Mouse (Mus musculus): ENCODE measurements around the gene Pald1.

Gene Pald1

GRCm38 (mm10) chr10:61402911-61403310 lies 19.6 kb upstream of the Pald1 start:
- no peak for DNase-seq (ENCODE audit: low spot score in 2 of 2)

DNA sequence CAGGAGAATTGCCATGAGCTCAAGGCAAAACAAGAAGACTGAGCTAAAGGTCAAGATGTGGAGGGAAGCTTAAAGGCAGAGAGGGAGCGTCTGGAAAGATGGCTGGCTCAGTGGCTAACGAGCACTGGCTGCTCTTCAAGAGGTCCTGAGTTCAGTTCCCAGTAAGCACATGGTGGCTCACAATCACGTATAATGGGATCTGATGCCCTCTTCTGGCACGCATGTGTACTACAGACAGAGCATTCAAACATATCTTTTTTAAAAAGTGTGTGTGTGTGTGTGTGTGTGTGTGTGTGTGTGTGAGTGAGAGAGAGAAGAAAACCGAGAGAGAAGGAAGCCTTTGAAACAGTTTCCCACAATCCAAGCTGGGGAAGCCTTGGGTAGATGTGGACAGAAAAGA lies 19.1 kb upstream of the Pald1 start:
- DNase-seq (ENCODE audit: low spot score in 2 of 2): no peak

DNA sequence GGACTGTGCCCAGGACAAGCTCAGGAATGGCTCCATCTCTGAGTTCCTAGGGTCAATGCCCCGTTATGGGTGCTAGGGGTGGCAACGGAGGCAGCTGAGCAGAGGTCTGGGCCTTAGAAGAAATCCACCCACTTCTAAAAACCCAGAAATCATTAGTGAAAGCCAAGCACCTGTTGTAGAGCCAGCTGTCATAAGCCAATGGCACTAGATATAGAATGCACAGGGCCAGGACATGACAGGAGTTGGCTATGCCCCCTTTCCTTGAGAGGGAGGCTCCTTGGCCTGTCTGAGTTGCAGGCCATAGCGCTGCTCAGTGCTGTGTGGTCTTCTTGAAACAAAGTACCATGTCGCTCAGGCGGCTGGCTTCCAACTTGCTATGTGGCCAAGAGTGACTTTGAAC lies 17.1 kb upstream of the Pald1 start:
- no peak for DNase-seq (ENCODE audit: low spot score in 2 of 2)

DNA sequence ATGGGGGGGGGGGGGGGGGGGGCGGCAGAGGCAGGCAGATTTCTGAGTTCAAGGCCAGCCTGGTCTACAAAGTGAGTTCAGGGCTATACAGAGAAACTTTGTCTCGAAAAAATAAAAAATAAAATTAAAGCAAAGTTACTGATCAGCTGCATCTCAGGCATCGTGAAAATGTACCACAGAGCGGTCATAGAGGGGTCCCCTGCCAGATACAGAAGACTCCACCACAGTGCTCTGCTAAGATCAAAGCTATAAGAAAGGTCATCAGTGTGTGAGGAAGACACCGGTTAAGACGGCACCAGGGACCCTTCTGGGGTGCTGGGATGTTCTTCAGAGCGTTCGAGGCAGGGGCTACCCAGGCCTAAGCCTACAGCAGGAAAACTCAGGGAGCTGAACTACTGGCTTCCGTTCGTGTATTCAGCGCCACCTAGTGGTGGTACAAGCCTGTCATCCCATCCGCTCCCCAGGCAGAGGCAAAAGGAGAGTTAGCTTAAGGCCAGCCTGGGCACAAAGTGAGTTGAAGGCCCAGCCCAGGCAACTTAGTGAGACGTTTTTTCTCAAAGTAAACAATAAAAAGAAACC lies 15.9 kb upstream of the Pald1 start:
- DNase-seq (ENCODE audit: low spot score in 2 of 2): peak in 1 of 2 experiments; percentile 55

DNA sequence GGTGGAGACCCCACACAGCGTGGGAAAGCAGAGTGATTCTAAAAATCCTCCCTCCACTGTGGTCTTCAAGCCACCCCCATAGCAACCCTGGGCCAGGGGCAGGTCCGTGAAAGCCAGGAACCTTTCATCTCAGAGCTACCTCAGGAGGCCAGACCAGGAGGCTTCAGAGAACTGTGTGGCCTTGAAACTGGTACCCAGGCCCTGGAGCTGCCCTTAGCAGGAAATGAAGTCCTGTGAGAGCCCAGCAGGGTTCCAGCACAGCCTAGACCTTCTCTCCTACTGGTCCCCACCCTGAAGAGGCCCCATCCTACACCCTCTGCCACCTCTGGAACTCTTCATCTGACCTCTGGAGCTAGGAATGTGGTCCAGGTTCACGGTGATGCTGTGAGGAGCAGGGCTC lies 14.8 kb upstream of the Pald1 start:
- no peak for DNase-seq (ENCODE audit: low spot score in 2 of 2)

- DNase-seq (ENCODE audit: low spot score in 2 of 2): no peak
Measured at GRCm38 (mm10) chr10:61394476-61395136, 11.3 kb upstream of the Pald1 start.

- DNase-seq (ENCODE audit: low spot score in 2 of 2): no peak
Measured at GRCm38 (mm10) chr10:61392584-61392983, 9.3 kb upstream of the Pald1 start.

- DNase-seq (ENCODE audit: low spot score in 2 of 2): no peak
Measured at GRCm38 (mm10) chr10:61390148-61390547, 6.8 kb upstream of the Pald1 start.

DNA sequence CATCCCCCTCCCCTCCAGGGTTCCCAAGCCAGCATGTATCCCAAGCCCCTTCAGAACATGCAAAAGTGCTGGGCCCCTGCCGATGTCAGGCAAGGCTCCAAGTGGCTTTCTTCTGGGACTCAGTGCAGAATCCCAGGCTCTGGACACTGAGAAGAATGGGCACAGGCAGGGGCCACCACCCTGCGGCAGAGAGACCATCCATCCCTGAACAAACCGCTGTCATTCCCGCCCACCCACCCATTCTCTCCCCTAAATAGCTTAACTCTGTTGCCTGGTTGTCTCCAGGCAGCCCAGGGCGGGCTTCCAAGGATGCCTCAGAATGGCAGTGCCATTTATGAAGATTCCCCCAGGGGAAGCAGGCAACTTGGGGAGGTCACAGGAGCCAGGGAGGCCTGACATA lies 5.7 kb upstream of the Pald1 start:
- no peak for DNase-seq (ENCODE audit: low spot score in 2 of 2)

DNA sequence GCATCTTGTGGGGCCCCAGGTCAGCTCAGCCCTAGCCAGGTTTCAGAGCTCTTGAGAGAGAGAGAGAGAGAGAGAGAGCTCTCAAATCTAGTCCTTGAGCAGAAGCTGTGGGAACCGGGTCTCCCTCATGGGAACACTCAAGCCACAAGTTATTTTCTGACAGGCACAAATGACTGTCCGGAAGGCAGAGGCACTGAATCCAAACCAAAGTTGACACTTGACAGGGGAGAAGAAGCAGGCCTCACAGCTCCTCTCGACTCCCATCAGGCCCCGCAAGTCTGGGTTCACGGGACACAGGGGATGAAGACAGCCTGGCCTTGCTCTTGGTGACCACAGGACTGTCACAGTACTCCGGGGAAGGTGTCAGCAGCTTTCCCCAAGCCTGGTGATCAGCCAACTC lies 3.0 kb upstream of the Pald1 start:
- no peak for DNase-seq (ENCODE audit: low spot score in 2 of 2)

GRCm38 (mm10) chr10:61385174-61385573 lies 1.8 kb upstream of the Pald1 start:
- DNase-seq (ENCODE audit: low spot score in 2 of 2): no peak

GRCm38 (mm10) chr10:61383715-61384047 lies 351 bp upstream of the Pald1 start:
- no peak for DNase-seq (ENCODE audit: low spot score in 2 of 2)

GRCm38 (mm10) chr10:61382281-61382731 lies 1.0 kb downstream of the Pald1 start:
- DNase-seq (ENCODE audit: low spot score in 2 of 2): peak in 1 of 2 experiments; percentile 17

DNA sequence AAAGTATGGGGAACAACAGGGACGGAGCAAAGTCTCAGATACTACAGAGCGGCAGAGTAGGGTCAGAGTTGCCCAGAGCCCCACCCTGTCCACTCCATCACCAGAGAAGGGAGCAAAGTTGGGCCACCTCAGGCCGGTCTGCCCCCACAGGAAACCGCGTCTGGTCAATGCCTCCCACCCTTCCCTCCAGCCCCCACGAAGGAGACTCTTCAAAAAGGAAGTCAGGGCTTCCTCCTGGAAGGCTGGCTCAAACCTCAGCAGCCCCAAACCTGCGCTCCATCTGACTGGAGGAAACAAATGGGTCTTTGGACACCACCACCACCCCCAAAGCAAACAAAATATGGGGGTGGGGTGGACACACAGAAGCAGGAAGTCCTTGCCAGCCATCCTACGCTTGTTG lies 1.5 kb downstream of the Pald1 start:
- DNase-seq (ENCODE audit: low spot score in 2 of 2): no peak

DNA sequence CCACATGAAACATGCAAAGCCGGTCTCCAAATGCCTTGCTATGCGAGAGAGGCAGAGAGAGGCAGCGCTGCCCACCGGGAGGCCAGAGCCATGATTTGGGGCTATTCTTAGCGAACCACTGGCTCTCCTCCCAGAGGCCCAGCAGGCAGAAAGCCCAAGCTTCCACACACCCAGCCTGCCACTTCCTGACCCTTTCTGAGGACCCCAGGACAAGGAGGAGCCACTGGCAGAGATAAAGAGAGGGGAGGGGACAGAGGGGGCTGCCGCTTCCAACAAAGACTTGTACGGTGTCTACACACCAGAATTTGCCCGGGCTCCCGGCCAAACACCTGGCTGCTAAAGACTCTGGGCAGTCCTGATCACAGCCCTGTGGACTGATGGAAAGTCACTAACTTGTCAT lies 3.1 kb downstream of the Pald1 start:
- no peak for DNase-seq (ENCODE audit: low spot score in 2 of 2)

DNA sequence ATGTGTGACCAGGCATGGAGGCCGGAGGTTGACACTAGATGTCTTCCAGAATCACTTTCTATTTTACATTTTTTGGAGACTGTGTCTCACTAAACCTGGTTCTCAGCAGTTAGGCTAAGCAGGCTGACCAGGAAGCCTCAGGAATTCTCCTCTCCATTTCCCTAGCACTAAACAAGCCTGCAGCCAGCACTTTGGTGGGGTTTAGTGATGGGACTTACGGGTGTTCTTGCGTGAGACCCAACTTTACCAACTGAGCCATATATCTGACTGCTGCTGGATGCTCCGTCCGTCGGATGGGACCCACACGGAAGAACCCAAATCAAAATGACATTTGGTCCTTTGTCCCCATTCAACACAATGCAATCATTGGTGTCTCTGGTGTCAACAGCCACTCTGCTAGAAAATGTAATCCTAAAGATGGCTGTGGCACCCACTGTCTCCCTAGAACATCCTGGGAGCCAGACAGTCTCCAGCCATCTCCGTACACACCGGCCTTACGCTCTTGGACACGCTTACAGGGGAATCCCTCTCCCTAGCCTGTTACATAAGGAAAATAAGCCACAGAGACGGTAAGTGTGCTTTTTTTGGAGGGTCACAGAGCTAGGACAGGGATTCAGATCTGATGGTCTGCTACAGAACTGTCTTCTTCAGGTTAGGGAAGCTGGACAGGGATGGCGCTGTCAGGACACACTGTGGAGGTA lies 3.8 kb downstream of the Pald1 start:
- no peak for DNase-seq (ENCODE audit: low spot score in 2 of 2)

DNA sequence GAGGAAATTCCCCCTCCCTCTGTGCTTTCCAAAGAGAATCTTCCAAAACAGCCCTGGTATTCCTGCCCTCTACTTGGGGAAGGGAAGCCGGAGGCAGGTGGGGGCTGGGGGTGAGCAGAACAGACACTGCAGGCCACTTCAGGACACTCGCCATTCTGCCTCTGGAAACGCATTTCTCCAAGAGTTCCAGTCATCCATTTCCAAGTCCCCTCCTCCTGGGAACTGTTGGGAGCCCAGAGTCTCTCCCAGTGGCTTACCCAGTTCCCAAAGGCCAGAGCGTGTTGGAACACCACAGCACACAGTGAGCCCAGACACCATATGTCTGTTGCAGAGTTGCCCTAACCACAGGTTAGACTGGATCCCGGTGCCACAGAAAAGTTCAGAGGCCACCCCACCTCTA lies 4.6 kb downstream of the Pald1 start:
- DNase-seq (ENCODE audit: low spot score in 2 of 2): no peak

DNA sequence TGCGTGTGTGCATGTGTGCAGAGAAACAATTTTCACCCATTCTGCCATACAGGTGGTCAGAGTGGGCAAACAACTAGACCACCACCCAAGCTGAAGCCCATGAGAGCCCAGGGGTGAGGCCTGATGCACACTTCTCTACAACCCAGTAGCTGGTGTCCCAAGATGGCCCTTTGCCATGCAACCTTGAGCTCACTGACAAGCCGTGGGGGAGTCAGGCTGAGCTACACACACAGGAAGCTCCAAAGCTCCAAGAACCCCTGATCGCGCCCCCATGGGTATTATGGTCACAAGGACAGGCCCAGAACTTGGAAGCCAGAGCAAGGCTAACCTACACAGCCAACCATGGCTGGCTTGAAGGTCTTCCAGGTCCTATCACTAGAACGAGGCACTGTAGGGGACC lies 5.3 kb downstream of the Pald1 start:
- no peak for DNase-seq (ENCODE audit: low spot score in 2 of 2)

- DNase-seq (ENCODE audit: low spot score in 2 of 2): no peak
Measured at GRCm38 (mm10) chr10:61374771-61375481, 8.4 kb downstream of the Pald1 start.

- no peak for DNase-seq (ENCODE audit: low spot score in 2 of 2)
Measured at GRCm38 (mm10) chr10:61374076-61374475, 9.3 kb downstream of the Pald1 start.

GRCm38 (mm10) chr10:61372585-61372923 lies 10.8 kb downstream of the Pald1 start:
- no peak for DNase-seq (ENCODE audit: low spot score in 2 of 2)

DNA sequence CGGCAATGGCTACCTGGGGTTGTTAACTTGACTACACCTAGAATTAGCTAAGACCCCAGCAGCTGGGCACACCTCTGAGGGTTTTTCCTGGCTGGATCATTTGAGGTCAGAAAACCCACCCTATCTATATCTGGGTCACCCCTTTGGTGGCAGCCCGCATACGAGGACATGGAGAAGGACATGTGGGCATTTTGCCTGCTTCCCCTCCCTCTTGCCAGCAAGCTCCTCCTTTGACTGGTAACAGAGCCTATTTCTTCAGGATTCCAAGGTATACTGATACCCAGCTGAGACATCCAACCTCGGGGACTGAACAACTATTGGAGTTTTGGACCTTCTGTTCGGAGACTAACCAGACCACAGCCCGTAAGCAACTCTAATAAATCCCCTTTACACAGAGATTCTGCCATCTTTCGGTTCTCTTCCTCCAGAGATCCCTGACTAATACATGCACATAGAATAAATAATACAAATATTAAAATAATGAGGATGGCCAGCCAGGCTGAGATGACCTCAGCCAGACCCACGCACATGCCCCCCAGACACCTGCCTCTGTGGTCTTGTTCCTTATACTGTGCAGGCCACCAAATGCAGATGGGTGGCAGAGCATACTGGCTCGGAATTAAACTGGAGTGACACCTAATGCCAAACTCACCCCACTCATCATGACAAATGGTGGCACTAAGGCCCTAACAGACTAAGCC lies 11.3 kb downstream of the Pald1 start:
- DNase-seq (ENCODE audit: low spot score in 2 of 2): no peak

All from urinary bladder, postnatal 4 days (tissue).